Mouse (Mus musculus) heart, embryonic 11.5 days (tissue): ENCODE results near the gene Arhgap44. TPM values are rescaled to one million over a fixed set of nuclear protein-coding genes. Genes with fewer than 3 reads are reported as not detected.

Source experiments
- ATAC-seq: fragments of 200-750 bp; cut with Nextera tagmentation; replicated peaks from 2 replicates; pipeline ENCODE4 v1.8.0; 2017; ENCODE audit warnings: moderate library complexity; ENCODE audit not compliant: insufficient number of reproducible peaks, low FRiP score, low TSS enrichment
- H3K27ac ChIP-seq: fragments of 300-500 bp; sonication (generic); 2 replicates; pipeline ENCODE4 v1.5.1; 2014; ENCODE audit warnings: mild to moderate bottlenecking, low read depth, low read length
- H3K27me3 ChIP-seq: fragments of 300-500 bp; sonication (generic); 2 replicates; pipeline ENCODE4 v1.6.1; 2014; ENCODE audit warnings: mild to moderate bottlenecking, low read length, mixed read lengths; ENCODE audit not compliant: control insufficient read depth, insufficient read depth
- H3K36me3 ChIP-seq: fragments of 300-500 bp; sonication (generic); 2 replicates; pipeline ENCODE4 v1.6.1; 2014; ENCODE audit warnings: mild to moderate bottlenecking, low read length, moderate library complexity, mixed read lengths; ENCODE audit not compliant: control insufficient read depth, insufficient read depth
- H3K4me1 ChIP-seq: fragments of 300-500 bp; sonication (generic); 2 replicates; pipeline ENCODE4 v1.6.1; 2014; ENCODE audit warnings: low read length; ENCODE audit not compliant: control insufficient read depth, insufficient read depth
- H3K4me2 ChIP-seq: fragments of 300-500 bp; sonication (generic); 2 replicates; pipeline ENCODE4 v1.6.1; 2014; ENCODE audit warnings: mild to moderate bottlenecking, moderate library complexity
- H3K4me3 ChIP-seq: fragments of 300-500 bp; sonication (generic); 2 replicates; pipeline ENCODE4 v1.5.1; 2014; ENCODE audit warnings: low read depth, low read length
- H3K9ac ChIP-seq: fragments of 300-500 bp; sonication (generic); 2 replicates; pipeline ENCODE4 v1.6.1; 2014; ENCODE audit warnings: mild to moderate bottlenecking, low read depth, low read length, moderate library complexity
- H3K9me3 ChIP-seq: fragments of 300-500 bp; sonication (generic); replicated peaks from 2 replicates; pipeline ENCODE4 v1.6.1; 2016; ENCODE audit warnings: low read length; ENCODE audit not compliant: control insufficient read depth
- WGBS: fragments of 180-500 bp; shearing (Covaris S2); extraction: QIAGEN DNeasy Blood & Tissue Kit; methylation state at CpG from one replicate; pipeline ENCODE4 v1.1.7; 2014; ENCODE audit not compliant: insufficient replicate concordance; 5-methylcytosine and 5-hydroxymethylcytosine counted together
- microRNA-seq: library from miRNA; unstranded; fragments of <30 nt; microRNA quantifications from one replicate; pipeline ENCODE4, GENCODE M21; 2016; ENCODE audit warnings: borderline number of aligned reads
- polyA plus RNA-seq: library from polyadenylated mRNA; unstranded; fragments of >200 nt; fragmentation: Nextera tagmentation; extraction: Ambion mirVana; gene quantifications from 2 replicates; pipeline ENCODE4 v1.2.1, GENCODE M21; 2014

The Arhgap44 gene
- polyA plus RNA-seq, 1 experiment from 2014 or later, result 10.1 TPM

DNA sequence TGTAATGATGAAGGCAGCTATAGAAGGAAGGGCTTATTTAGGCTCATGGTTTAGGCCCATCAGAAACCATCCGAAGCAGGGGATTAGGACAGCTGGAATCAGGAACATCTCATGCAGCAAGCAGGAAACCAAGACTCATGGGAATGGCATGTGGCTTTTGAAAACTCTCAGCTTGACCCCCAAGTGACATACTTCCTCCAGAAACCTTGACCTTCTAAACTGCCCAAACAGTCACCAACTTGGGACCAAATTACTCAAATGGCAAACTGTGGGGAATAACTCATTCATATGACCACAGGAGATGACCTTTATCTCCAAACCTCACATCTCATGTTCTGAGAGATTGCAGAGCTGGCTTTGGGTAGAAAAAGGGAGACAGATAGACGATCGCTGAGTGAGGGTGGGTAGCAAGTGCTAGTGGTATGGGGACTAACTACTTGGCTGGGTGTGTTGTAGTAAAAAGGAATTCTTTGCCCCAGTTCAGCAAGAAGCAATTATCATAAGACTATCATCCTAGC, 191.2 kb downstream of the Arhgap44 start:
- H3K9me3 ChIP-seq, result no peaks in the 10 kb centered on the region
- H3K27ac ChIP-seq, result no peak overlapping the region
- ATAC-seq, result no peak
- 60% methylated on average over 3 of the region's 3 CpGs for WGBS
- H3K4me2 ChIP-seq, result no peak overlapping the region
- peaks cover 2% of the 10 kb centered on the region; the same call in 1 of the 2 replicates for H3K27me3 ChIP-seq
- no peaks in the 10 kb centered on the region for H3K4me1 ChIP-seq
- no peak overlapping the region for H3K9ac ChIP-seq
- no peak overlapping the region for H3K4me3 ChIP-seq
- H3K36me3 ChIP-seq, result no peaks in the 10 kb centered on the region

DNA sequence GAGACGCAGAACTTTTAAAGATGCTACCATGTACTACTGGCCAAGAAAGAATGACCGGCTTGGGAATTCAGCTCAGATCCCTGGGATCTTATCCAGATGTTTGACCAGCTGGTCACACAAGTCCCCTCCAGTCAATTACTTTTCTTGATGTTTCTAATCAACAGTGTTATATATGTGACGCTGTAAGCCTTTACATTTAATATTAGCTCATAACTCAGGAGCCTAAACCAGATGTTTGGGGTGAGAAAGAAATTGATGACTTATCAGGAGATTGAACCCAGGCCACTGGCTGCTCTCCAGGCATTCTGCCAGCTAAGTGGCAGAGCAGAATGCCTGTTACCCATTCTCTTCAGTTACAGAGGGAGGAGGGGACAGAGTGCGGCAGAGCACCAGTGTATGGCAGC, 193.8 kb downstream of the Arhgap44 start:
- Histone ChIP-seq H3K9ac (no peak overlapping the region), H3K4me3 (no peak overlapping the region), H3K27me3 (peaks cover 2% of the 10 kb centered on the region; the same call in 1 of the 2 replicates), H3K9me3 (no peaks in the 10 kb centered on the region), H3K4me2 (no peak overlapping the region), H3K36me3 (no peaks in the 10 kb centered on the region), H3K4me1 (no peaks in the 10 kb centered on the region), H3K27ac (no peak overlapping the region)
- 51% methylated on average over 4 of the region's 4 CpGs for WGBS
- ATAC-seq, result no peak

DNA sequence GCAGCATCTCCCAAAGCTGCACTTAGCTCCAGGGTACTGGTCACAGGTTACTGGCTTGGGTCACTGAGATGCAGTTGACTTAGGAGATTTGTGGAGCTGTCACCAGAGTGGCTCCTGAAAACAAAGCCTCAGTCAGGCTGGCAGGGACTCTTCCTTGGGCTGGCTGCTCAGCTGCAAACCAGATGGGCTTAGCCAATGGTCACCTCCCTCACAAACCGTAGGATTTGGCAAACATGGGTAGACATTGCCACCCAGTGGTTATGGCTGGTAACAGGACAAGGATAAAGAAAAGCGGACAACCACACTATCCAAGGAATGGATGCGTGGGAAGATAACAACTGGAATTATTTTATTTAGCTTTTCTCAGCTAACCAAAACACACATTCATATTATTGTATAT, 194.3 kb downstream of the Arhgap44 start:
- H3K9me3 ChIP-seq, result no peaks in the 10 kb centered on the region
- WGBS, result 15% methylated on average over 3 of the region's 3 CpGs
- peaks cover 2% of the 10 kb centered on the region; the same call in 1 of the 2 replicates for H3K27me3 ChIP-seq
- H3K27ac ChIP-seq, result no peak overlapping the region
- no peaks in the 10 kb centered on the region for H3K36me3 ChIP-seq
- no peak overlapping the region for H3K9ac ChIP-seq
- ATAC-seq, result 0 out of 2 replicates have a peak, but pooled peaks have one; percentile 31
- H3K4me3 ChIP-seq, result no peak overlapping the region
- no peaks in the 10 kb centered on the region for H3K4me1 ChIP-seq
- no peak overlapping the region for H3K4me2 ChIP-seq

DNA sequence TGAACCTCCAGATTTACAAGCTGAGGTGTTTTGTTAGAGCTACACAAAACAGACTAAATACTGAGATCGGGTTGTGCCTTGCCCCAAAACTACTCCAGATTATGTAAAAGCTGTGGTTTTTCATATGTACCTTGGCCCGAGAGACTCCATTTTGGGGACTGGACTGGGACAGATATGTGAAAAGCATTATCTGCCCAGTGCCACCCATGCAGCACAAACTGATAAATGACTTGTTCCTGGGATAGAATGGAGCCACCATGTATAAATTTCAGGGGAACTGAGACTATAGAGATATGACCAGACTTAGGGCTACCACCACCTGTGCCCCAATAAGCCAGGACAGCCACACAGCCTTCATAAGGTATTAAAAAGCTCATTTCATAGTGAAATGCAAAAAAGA, 200.1 kb downstream of the Arhgap44 start:
- Histone ChIP-seq H3K27me3 (no peaks in the 10 kb centered on the region), H3K9me3 (no peaks in the 10 kb centered on the region), H3K4me1 (no peaks in the 10 kb centered on the region), H3K4me3 (no peak overlapping the region), H3K27ac (no peak overlapping the region), H3K36me3 (no peaks in the 10 kb centered on the region), H3K4me2 (no peak overlapping the region), H3K9ac (no peak overlapping the region)
- ATAC-seq, result no peak
- 87% methylated on average over 2 of the region's 2 CpGs for WGBS

DNA sequence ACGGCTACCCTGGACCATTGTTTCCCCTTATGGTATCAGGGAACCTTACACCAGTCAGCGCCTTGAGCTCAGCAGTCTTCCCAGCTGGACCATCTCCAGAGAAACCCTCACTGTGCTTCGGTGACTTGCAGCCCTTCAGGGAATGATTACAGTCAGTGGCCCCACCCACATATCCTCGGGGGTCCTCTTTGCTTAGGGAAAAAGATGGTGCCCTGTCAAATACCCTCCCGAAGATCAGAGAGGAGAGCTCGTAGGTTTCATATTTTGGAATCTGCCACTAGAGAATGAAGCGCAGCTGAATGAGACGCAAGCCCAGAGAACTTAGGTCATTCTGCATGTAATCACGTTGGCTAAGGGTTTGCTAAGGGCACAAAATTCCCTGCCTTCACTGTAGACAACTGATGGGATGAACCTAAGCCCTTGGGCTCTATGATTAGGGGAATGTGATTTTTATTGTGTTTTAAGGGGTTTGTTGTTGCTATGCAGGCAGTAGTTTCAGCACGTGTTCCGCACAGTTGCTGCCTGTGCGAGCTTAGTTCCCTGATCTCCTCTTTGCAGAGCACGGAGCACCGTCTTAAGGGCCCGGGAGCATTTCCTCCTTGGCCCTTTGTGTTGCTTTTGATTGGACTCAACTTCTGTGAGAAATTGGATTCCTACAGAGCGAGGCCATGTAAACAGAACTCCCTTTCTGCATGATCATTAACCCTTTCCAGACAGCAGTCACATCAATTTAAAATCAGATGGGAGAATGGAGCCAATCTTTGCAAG, 205.6 kb downstream of the Arhgap44 start:
- H3K36me3 ChIP-seq, result no peaks in the 10 kb centered on the region
- no peak overlapping the region for H3K27ac ChIP-seq
- 13% methylated on average over 16 of the region's 16 CpGs for WGBS
- ATAC-seq, result no peak
- H3K4me3 ChIP-seq, result peak overlapping the region; percentile 24; the same call in 1 of the 2 replicates
- H3K9ac ChIP-seq, result no peak overlapping the region
- peaks cover 3% of the 10 kb centered on the region; the same call in 1 of the 2 replicates for H3K27me3 ChIP-seq
- H3K4me2 ChIP-seq, result peak overlapping the region; percentile 61
- H3K9me3 ChIP-seq, result no peaks in the 10 kb centered on the region
- no peaks in the 10 kb centered on the region for H3K4me1 ChIP-seq

Small RNA genes within 50 kb of the gene (microRNA-seq; reads per million reads assigned to microRNA genes)
- not detected for gene Gm25991

Other genes starting within 250 kb of the Arhgap44 start
- 22.6 and 26.0 TPM in 2 replicates for gene Elac2, start 183.9 kb downstream of the Arhgap44 start, polyA plus RNA-seq
- 0.43 TPM in 1 of 2 replicates, not detected in the other for gene 1700086D15Rik, start 3.1 kb downstream of the Arhgap44 start, polyA plus RNA-seq
- 66.4 and 66.5 TPM in 2 replicates for gene Myocd, start 107.0 kb upstream of the Arhgap44 start, polyA plus RNA-seq